Mouse (Mus musculus) B cell, adult 2 months (primary cell): ENCODE results near the gene Cfap58.

Experiments
- DNase-seq, 2 experiments: peaks; one replicate each; pipeline ENCODE4 v3.0.0; 2022

The Cfap58 gene

DNA sequence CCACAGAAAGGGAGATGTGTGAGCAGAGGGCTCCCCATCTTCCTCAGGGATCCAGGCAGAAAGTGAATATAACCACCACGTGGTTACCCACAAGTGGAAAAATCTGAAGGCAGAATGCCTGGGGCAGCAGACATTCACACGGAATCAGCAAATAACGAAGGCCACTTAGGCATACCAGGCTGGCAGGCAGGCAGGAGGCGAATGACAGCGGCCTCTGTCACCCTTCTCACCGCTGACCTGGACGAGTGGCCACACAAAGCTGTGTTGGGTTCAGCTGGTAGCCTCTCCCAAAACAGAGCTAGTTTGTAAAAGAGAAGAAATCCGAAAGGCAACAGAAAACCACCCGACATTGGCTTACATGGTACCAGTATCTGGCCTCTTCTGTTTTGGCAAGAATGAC, 19.5 kb upstream of the Cfap58 start:
- DNase-seq: no peak

DNA sequence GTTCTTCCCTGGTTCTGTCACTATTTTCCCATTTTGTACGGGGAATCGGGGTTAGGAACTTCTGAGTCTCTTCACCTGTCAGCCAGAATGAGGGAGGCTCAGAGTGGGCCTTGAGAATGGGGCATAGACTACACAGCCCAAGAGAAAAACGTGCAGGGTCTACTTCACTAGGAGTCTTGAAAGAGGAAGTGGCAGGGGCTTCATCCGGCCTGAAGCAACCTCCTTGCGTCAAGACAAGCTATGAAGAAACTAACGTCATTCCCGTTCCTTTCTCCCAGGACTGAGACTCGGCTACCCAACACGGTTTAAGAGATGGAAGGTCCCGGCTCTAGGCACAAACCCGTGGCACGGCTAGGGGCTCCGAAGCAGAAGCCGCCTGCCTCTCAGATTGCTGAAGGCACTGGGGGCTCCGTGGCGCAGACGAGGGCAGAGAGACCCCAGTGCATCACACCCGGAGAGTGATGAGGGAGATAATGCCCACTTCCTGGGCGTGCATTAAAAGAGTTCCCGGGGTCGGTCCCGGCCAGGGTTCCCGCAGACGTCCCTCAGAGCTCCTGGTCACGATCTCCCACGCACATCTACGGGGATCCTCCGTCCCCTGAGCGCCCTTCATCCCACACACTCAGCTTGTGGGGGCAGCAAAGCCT, 18.9 kb upstream of the Cfap58 start:
- DNase-seq: peak; percentile 71

DNA sequence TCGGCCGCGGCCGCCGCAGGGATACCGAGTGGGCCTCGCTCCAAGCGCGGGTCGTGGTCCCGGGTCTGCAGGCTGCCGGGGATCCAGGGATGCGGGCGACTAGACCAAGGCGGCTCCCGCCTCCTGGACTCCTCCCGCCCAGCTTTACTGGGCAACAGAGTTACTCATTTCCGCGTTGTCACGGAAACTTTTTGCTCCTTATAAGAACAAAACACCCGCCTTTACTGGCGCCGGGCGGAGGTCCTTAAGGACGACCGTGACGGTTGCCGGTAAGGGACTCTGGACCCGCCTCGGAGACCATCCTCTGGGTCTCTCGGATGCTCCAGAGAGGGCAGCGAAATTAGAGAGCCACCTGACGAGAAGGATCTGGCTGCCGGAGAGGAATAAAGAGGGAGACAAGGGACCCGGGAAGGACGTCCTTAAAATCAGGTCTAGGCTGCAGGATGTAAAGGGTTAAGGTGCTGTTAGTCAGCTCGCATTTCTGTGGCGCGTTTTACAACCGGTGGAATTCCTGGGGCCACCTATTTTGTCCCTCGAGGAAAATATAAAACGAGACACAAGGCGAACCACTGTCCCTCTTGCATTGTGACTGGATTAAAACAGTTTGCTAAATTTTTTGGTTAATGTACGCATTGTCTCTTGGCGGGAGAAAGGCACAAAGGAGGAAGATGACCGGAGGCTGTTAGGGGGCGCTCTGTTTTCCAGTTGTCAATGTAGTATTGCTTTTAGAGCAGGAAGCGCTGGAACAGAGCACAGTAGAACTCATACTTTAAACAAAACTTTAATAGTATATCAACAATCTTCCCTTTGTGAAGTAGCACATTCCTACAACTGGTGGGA, 18.1 kb upstream of the Cfap58 start, which contains the start of the genes Cfap43 and Itprip:
Gene Cfap43 (minus strand): TSS at position 162 of the 840 bp plus-strand sequence.
Gene Itprip (minus strand): TSS at position 174 of the 840 bp plus-strand sequence.
- DNase-seq: peak; percentile 84 to 88

DNA sequence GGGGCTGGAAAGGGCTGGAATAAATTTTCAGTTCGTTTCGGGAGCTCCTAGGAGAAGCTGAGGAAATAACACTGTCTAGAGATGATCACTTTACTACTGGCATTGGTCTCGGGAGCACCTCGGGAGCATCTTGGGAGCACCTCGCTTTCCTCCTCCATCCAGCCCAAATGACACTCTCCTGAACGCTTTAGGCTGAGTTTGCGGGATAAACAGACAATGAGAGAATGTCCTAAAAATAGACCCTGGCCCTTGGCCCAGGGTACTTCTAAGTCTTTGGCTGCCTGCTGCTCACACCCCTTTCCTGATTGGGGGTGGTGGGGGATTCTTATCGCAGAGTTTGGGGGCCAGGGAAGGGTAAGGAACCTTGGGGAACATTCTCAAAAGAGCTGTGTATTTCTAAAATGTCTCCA, 17.5 kb upstream of the Cfap58 start:
- DNase-seq: no peak

DNA sequence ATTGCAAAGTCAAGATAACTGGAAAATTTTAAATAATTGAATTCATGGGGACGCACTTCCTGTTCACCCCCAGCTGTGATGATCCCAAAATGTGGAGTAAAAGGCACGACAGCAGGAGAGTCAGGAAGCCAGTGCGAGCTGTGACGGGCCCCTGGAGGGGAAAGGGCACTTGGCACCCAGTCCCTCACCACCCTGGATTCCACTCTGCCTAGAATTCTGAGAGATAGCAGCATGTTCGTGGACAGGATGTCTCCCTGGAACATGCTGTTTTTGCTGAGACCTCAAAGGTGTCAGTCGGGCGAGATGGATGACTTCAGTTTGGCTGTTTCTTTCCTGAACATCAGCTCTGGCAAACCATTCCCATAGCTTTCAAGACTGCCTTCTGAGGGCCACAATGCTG, 11.7 kb upstream of the Cfap58 start:
- DNase-seq: no peak

DNA sequence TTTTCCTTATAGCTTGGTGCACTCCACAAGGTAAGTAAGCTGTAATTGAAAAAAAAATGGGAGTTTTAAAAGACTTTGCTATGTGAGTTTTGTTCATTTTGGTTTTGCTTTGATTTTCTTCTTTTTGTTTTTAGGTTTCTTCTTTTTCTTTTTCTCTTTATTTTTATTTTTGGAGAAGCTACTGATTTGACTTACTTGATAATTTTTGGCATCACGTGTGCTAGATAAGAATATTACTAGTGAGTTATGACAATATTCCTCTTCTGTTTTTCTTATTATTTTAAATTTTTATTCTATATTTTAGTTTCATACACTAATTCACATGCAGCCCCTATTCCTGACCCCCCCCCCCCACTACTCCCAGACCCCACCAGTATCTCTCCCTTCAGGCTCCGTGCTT, 10.4 kb upstream of the Cfap58 start:
- DNase-seq: no peak

- no peak for DNase-seq
These were observed 8.4 kb upstream of the Cfap58 start for GRCm38 (mm10) chr19:47929043-47929442.

DNA sequence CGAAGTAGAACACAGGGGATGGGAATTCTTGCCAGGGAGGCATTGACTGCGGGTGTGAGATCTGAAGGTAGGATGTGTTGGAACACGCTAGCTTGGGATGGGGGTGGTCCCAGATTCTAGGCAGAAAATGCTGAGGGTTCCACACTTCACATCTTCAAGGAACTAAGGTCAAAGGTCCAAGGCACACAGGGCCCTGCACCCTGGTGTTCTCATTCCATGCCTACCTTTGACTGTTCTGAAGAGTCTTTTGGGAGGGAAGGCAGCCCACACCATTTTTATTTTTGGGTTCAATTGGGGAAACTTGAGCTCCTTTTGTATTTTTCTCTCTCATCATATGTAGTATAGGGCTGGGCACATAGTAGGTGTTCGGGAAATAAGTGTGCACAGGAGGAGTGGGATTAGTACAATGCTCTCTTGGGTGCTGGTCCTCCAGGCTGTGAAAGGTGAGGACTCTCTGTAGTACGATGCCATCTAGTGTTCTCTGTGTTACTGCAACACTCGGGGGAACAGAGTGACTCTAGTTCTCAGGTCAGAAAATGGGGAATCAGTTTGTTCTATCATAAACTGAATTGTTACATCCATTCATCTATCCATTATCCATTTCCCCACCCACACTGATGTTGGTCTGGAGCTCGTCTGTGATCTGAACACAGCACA, 5.4 kb upstream of the Cfap58 start:
- peak; percentile 52 to 56 for DNase-seq

DNA sequence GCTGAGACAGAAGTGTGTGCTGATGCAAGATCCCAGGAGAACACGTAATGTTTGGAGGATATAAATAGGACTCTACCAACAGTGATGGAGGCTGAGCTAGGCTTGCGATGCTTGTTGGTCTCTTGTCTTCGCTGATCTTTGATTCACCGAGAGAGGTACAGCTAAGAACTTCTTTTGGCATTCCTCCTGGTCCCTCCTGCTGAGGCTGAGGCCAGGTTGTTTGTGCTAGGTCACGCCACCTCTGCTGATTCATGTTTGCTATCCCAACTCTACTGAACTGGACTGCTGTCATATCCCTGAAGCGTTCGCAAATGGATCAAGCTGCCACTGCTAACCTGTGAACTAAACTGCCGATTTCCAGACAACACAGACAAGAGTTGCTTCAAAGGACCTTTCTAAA, 3.3 kb upstream of the Cfap58 start:
- no peak for DNase-seq

DNA sequence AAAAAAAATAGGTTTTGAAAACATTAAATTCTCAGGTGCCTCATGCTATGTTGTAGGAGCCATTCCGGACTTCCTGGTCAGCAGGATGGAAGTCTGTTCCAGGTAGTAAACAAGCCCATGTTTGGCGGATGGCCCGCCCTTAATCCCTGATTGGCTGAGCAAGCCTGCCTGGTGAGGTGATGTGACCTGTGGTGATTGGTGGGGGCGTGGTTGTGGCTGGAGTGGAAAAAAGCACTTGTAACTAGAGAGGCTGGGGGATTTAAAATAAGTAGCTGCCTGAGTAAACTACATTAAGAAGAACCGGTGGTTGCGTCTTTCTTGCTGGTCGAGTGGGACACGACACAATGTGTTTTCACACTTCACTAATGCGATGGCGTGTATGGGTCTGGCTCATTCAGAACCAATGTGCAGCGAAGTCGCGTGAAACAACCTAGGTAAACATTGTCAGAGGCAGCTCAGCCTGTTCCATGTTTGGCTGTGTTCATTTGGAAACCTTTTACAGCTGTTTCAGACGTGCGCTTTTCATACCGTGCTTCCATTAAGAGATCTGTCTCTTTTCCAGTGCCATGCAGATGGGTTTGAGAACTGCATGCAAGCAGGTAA, 2.7 kb upstream of the Cfap58 start:
- DNase-seq: no peak

- no peak for DNase-seq
These were observed 1.9 kb upstream of the Cfap58 start for GRCm38 (mm10) chr19:47935530-47935929.

DNA sequence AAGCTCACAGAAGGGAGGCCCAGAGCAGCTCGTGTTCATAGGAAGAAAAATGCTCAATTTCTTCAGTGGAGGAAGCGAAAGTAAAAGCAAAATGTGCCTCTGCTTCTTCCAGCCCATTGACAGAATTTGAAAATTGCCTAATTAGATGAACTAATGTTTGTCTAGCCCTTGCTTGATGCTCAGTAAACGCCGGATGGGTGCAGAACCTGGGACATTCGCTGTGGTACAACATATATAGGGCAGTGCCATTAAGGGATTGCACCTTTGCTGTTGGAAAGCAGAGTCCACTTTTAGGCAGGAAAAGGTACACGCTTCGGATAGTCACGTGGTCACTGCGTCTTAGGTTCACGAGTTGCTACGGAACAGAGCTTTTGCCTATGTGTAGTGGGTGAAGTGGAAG, 985 bp upstream of the Cfap58 start:
- DNase-seq: peak in 1 of 2 experiments; percentile 21

- DNase-seq: no peak
These were observed 537 bp upstream of the Cfap58 start for GRCm38 (mm10) chr19:47936938-47937337.

DNA sequence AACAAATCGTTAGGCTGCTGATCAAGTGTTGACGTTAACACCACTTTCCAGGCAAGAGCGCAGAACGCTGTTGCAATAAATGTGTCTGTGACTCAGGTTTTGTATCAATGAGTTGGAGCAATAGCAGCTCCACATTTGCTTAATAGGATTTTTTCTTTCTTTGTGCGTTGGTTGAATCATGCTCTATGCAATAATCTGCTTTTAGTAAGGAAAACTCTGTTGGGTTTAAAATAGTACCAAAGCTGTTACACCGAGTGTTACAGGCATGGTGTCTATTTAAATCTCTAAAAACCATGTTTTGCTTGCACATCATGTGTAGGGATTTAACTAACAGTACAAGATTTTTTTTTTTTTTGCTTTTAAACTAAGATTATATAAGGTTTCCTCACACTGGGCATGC, 1.9 kb downstream of the Cfap58 start:
- DNase-seq: no peak

- DNase-seq: no peak
These were observed 9.5 kb downstream of the Cfap58 start for GRCm38 (mm10) chr19:47946821-47947465.

DNA sequence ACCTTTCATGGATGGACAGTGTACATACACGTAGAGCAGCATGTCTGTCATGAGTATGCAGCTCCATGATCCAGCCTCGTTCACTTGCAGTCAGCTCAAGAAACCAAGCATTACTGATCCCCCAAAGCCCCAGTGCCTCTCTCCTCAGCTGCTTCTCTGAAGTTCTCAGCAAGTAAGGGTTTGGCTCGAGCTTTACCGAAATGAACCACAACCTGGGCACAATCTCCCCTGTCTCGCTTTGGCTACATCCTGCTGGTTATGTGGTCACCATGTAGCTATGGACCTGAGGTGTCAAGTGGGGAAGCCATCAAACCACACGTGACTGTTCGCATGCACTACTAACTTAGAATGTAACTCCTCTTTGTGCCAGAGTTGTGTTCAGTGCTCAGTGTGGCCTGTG, 13.5 kb downstream of the Cfap58 start:
- DNase-seq: no peak

- no peak for DNase-seq
These were observed 15.7 kb downstream of the Cfap58 start for GRCm38 (mm10) chr19:47953169-47953568.

DNA sequence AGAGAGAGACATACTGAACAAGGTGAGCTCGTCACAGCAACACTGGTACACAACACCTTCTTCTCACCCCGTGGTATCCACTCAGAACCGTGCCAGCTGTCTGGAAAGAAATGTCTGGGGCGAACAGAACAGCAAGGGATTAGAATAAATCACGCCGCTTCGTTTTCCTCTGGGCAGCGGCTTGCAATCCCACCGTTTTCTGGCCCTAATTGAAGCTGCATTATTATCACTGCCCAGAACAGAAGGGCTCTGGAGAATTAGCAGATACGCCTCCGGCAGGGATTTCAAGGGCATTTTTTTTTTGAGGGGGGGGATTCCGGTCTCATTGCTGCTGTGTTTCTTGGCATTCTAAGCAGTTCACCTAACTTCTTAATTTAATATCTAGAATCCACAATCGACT, 20.7 kb downstream of the Cfap58 start:
- DNase-seq: no peak

GRCm38 (mm10) chr19:47968993-47969659, 31.7 kb downstream of the Cfap58 start:
- no peak for DNase-seq

DNA sequence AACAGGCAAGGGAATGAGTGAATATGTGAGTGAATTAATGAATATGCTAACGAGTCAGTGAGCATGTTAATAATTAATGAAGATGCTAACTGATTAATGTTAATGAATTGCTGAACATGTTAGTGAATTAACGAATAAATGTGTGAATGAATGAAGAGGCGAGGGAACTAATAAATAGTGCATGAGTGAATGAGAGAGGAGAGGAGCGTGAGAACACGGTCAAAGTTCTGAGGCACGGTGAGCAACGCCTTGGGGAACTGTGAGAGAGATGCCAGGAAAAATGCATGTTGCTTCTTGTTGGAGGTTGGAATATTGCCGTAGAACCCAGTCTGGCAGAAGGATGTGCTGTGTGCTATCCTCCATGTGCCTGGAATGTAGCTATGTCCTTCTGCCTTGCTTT, 33.6 kb downstream of the Cfap58 start:
- no peak for DNase-seq

GRCm38 (mm10) chr19:47978109-47978701, 40.7 kb downstream of the Cfap58 start:
- no peak for DNase-seq

GRCm38 (mm10) chr19:47979446-47979845, 42.0 kb downstream of the Cfap58 start:
- no peak for DNase-seq
